Mouse (Mus musculus): ENCODE results near the gene Tnfrsf25.
A peak's percentile ranks its signal among the peaks of the same experiment; 100 is the strongest.

Gene Tnfrsf25

DNA sequence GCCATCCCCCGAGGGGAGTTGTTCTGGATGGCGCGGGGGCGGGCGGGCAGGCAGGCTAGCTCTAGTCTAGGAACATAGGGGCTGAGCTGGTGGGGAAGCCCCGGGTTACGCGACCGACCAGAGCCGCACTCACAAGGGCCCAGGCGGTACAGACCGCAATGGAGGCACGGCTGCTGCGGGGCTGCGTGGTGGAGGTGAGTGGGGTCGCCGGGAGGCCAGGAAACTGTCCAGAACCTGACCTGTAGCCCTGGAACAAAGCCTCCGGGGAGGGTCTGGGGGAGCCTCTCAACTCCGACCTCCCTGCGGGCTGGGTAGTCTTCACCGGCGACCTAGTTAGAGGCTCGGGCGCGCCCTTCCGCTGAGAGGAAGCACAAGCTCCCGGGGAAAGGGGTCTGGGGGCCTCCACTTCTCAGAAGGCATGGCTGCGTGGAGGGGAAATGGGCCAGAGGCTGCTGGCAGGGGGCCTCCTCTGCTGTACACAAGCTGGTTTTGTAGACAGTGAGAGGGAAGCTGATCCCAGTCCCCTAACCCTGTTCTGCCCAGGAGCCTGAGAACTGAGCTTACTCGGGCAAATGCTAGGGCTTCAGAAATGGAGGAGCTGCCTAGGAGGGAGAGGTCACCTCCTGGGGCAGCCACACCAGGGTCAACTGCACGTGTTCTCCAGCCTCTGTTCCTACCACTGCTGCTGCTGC, at the start of gene Tnfrsf25:
Gene Tnfrsf25, plus strand, starts transcription at position 14 of the 692 bp plus-strand sequence.
- DNase-seq (ENCODE audit: low spot score), result no peak

DNA sequence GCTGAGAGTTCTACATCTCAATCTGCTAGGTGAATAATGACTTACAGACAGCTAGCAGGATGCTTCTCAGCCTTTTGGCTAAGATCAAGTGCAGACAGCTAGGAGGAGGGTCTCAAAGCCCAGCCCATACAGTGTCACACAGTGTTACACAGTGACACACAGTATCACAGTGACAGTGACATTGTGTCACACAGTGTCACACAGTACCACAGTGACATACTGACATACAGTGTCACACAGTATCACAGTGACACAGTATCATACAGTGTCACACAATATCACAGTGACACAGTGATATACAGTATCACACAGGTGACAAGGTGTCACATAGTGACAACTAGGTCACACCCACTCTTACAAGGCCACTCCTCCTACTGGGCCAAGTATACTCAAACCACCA, 48.5 kb upstream of the Tnfrsf25 start:
- DNase-seq (ENCODE audit: low spot score), result no peak

GRCm38 (mm10) chr4:152068166-152068724, 47.5 kb upstream of the Tnfrsf25 start:
- DNase-seq (ENCODE audit: low spot score), result no peak

DNA sequence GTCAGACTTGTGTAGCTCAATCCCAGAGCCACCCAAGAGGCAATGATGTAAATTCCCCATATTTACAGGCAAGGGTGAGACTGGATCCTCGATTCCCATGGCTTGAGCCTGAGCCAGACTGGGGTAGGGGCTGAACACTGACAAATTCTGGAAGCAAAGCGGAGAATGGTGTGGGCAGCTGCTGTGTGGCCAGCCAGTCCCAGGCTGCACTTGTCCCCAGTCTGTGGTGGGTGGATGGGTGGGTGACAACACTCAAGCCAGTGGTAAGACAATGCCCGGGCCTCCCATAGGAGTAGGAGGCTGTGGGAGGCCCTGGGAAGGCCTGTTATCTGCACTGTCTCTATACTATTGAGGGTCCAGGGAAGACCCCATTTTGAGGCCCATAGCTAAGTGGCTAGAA, 46.5 kb upstream of the Tnfrsf25 start:
- no peak for DNase-seq (ENCODE audit: low spot score)

- DNase-seq (ENCODE audit: low spot score), result no peak
These were observed 45.0 kb upstream of the Tnfrsf25 start for GRCm38 (mm10) chr4:152070494-152071396.

DNA sequence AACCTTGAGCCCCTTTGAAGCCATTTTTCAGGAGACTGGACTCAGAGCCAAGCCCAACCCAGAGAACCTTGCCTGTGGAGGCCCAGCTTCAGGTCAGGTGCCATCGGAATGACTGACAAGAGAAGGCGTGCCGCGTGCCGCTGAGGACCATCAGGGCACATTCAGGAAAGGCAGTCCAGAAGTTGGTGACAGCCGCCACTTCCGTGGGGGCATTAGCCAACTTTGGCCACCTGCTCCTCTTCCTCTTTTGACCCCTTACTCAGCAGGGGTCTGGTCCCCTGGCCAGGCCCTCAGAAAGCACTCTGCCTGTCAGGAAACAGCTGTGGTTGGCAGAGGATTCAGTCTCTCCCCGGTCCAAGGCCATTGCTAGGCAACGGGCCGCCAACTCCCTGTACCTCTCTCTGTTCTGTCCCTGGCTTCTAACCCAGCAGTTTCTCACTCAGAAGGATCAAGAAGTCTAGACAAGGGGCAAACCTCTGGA, 43.6 kb upstream of the Tnfrsf25 start, which contains the start of gene Plekhg5:
Gene Plekhg5, plus strand, starts transcription at position 378 of the 481 bp plus-strand sequence.
- no peak for DNase-seq (ENCODE audit: low spot score)

DNA sequence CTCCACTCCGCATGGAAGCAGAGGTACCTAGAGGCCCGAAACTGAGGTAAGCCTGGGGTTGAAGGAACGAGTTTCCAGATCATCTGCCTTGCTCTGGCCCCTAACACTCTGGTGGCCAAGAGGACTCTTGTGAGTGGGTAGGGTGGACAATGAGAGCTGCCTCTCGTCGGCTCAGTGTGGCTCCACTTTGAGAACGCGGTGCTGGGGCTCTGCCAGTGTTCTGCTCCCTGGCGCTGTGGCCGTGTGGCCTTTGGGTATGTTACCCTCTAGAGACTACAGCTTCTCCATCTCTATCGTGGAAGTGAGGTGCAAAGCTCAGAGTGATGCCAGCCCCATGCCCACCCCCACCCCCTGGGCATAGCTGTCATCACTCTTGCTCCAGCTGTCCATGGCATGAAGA, 43.1 kb upstream of the Tnfrsf25 start:
- no peak for DNase-seq (ENCODE audit: low spot score)

- DNase-seq (ENCODE audit: low spot score), result no peak
These were observed 42.0 kb upstream of the Tnfrsf25 start for GRCm38 (mm10) chr4:152073715-152074114.

GRCm38 (mm10) chr4:152074548-152074947, 41.2 kb upstream of the Tnfrsf25 start:
- DNase-seq (ENCODE audit: low spot score), result no peak

DNA sequence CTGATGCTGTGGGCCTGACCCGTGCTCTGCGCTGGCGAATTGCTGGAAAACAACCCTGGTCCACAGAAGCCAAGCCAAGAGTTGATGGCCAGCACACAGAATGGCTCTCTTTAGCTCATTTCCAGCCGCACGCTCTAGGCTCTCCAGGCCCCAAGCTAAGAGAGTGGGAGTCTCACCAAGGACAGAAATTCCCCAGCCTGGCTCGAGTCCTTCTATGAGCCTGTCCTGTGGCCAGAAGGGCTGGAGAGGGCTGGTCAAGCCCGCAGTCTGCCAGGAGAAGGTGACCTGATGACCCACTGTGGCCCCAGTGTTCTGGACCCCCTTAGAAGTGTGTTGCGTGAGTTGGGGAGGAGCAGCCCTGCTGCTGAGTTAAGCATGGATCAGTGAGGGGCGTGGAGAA, 38.5 kb upstream of the Tnfrsf25 start:
- no peak for DNase-seq (ENCODE audit: low spot score)

- no peak for DNase-seq (ENCODE audit: low spot score)
These were observed 37.6 kb upstream of the Tnfrsf25 start for GRCm38 (mm10) chr4:152078105-152078530.

DNA sequence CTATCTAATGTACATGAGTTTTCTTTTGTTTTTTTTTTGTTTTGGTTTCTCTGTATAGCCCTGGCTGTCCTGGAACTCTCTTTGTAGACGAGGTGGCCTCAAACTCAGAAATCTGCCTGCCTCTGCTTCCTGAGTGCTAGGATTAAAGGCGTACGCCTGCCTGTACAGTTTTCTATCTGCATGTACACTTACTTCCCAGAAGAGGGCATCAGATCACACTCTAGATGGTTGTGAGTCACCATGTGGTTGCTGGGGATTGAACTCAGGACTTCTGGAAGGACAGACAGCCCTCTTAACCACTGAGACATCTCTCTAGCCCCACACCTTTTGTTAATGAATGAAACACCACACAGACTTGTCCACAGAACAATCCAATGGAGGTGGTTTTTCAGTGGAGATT, 36.5 kb upstream of the Tnfrsf25 start:
- no peak for DNase-seq (ENCODE audit: low spot score)

DNA sequence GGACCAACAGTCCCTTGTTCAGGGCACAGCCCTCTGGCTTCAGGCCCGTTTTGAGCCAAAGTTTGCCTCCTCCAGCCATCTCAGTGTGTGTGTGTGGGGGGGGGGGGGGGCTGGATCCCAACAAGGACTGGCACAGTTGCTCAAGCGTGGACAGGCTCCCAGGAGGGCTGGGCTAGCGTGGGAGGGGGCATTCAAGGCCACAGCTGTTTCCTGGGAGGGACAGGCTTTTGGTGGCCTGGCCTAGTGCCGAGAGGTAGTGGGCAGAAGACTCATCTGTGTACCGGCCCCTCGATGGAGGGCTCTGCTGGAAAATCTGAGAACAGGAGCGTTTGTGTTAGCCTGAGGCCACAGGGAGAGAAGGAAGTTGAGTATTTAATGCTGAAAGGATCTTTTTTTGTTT, 35.8 kb upstream of the Tnfrsf25 start:
- DNase-seq (ENCODE audit: low spot score), result no peak

- no peak for DNase-seq (ENCODE audit: low spot score)
These were observed 32.0 kb upstream of the Tnfrsf25 start for GRCm38 (mm10) chr4:152083611-152084220.

- DNase-seq (ENCODE audit: low spot score), result no peak
These were observed 31.1 kb upstream of the Tnfrsf25 start for GRCm38 (mm10) chr4:152084616-152085015.

DNA sequence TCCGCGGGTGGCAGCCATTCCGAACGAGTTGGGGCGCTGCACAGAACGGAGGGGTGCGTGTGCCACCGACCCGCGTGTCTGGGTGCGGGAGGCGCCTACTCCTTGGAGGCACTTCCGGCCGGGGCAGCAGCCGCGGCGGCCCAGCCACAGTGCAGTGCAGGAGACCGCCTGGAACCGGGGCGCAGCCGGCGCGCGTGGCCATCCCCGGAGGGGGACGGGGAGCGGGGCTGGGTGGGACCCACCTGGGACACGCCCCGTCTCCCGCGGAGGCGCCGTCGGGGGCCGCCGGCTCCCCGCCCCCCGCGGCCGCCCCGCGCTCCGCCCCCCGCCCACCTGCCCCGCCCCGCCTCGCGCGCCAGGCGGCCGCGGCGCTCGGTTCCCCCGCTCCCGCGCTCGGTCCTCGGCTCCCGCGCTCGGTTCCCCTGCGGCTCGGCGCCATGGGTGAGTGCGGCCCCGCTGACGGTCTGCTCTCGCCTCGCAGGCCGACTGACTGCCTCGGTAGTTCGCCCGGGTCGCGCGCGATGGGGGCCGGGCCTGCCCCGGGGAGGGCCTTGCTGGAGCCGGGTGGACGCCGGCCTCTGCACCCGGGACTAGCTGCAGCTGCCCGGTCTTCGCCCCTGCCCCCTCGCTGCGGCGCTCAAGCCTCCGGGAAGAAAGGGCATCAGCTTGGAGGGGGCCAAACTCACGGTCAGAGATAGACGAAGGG, 29.1 kb upstream of the Tnfrsf25 start:
- DNase-seq (ENCODE audit: low spot score), result peak; percentile 22

DNA sequence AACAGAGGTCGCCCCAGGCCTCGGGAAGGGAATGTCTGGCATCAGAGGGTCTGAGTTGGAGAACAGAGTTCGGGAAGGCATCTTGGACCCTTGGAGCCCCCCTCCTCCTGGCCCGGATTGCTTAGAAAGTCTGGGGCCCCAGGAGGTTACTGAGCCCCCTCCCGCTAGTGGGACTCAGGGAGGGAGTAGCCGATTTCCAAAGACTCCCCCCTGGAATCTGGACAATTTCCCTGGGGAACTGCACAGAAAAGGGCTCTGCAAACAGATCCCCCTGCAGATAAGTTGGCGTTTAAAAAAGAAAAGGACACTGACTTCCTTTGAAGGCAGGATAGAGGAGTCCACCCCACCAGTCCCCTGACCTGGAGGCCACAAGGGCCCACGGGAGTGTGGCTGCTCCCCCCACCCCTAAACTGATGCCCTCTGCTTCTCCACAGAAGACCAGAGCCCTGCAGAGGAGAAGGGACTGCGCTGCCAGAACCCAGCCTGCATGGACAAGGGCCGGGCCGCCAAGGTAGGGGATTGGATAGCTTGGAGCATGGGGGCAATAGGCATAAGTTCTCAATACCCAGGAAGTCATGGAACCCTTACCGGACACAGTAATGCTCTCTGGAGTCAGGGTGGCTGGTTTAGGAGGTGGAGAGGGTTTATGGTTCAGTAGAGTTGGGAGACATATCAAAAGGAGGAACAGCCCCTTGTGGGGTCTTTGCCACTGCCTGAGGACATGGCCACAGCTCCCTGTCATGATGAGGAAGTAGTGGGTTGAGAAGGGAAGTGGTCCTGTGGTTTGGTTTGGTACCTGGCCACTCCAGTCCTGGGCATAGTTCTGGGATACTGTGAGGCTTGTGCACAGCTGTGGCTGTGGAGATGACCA, 28.3 kb upstream of the Tnfrsf25 start:
- no peak for DNase-seq (ENCODE audit: low spot score)

DNA sequence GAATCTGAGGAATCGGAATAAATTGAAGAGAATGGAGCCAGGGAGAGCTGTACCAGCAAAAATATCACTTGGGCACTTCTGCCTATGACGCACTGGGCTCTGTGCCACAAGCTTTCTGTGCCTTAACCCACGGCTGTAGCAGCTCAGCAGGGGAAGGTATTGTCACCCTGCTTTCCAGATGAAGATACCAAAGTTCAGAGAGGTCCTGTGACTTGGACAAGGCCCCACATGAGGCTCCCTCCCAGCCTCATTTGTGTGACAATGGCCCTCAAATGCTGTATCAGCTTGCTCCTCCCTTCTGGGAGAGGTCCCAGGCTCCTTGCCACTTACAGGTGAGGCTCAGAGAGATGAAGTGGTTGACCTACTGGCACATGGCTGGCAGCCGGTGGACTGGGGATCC, 27.6 kb upstream of the Tnfrsf25 start:
- DNase-seq (ENCODE audit: low spot score), result no peak

DNA sequence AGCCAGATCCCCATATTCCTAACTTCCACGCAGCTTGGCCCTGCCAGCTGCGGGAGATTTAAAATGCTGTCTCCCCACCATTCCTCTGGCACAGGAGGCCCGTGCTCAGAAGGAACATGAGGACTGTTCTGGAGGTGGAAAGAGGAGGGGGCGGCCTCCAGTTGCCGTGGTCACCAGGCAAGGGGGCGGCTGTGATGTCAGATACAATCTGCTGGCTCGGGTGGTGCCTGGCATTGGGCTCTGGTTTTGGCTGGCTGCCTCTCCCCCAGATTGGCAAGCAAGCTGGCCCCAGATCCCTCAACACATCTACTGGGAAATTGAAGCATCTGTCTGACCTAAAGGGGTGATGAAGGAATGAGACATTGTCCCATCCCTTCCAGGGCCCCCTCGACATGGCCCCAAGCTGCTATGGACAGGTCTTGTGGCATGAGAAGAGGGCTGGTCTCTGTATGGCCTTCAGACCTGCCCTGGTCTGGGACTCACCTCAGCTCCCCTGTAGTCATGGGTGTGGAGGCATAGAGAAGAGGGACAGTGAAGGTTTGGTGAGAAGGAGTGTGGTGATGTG, 27.1 kb upstream of the Tnfrsf25 start:
- DNase-seq (ENCODE audit: low spot score), result no peak

- no peak for DNase-seq (ENCODE audit: low spot score)
These were observed 25.5 kb upstream of the Tnfrsf25 start for GRCm38 (mm10) chr4:152090191-152090590.
